Mouse (Mus musculus): ENCODE data around the gene 1700037H04Rik.

DNA sequence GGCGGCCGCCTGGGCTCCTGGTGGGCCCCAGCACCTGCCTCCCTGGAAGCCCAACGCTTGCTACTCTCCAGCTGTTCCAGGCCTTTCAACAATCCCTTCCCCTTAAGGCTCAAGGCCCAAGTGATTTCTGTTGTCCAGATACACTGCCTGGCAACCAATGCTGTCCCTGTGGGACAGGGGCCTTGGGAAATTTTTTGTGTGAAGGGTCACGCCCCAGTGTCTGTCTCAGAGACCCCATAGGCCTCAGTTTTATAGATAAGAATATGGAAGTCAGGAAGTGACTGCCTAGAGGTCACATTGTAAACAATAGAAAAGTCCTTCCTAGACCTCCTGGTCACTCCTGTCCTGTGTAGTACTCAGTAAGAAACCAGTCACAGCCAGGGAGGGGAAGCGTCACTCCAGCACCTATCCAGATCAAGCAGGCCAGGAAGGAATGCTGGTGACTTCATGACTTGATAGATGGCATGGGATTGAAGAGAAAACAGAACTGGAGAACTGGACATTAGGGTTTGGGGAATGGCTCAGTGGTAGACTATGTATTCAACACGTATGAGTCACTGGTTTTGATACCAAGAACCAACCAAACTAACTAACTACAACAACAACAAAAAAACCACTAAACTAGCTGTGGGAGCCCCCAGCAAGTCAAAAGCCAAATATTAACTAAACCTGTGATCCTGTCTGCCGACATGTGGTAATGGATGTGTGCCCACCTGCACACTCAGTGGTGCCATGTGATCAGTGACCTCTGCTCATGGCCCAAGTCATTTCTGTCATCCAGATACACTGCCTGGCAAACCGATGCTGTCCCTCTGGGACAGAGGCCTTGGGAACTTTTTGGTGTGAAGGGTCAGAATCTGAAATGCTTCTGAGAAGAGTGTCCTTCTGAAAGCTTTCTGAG lies 11.3 kb downstream of the 1700037H04Rik start:
- TF ChIP-seq POLR2A (IDR thresholded peaks at IDR 0.05; ENCODE audit: insufficient read length, low read depth) (no peak), MYOD1 (IDR thresholded peaks at IDR 0.05; ENCODE audit: control insufficient read depth in 1 of 3, insufficient read length in 2 of 3, low read depth in 2 of 3) (no peak), POLR2AphosphoS2 (IDR thresholded peaks at IDR 0.05; ENCODE audit: insufficient read length, low read depth) (no peak), CEBPB (IDR thresholded peaks at IDR 0.05; ENCODE audit: insufficient read depth, poor library complexity, severe bottlenecking) (no peak), USF1 (IDR thresholded peaks at IDR 0.05; ENCODE audit: low read depth) (no peak)

Measured in myocyte (in vitro differentiated cells).